Mouse (Mus musculus) midbrain, embryonic 12.5 days (tissue): ENCODE results near the gene Snx27. TPM values are rescaled to one million over a fixed set of nuclear protein-coding genes. Genes with fewer than 3 reads are reported as not detected.

ENCODE experiments used
- ATAC-seq: fragments of 200-750 bp; cut with Nextera tagmentation; 2 replicates; pipeline ENCODE4 v1.8.0; 2017; ENCODE audit warnings: low read depth, moderate TSS enrichment, moderate library complexity; ENCODE audit not compliant: low FRiP score
- H3K27ac ChIP-seq: fragments of 300-500 bp; sonication (generic); replicated peaks from 2 replicates; pipeline ENCODE4 v1.5.1; 2016; ENCODE audit warnings: mild to moderate bottlenecking
- H3K27me3 ChIP-seq: fragments of 300-500 bp; sonication (generic); 2 replicates; pipeline ENCODE4 v1.6.1; 2016; ENCODE audit warnings: mild to moderate bottlenecking
- H3K36me3 ChIP-seq: fragments of 300-500 bp; sonication (generic); 2 replicates; pipeline ENCODE4 v1.6.1; 2016
- H3K4me1 ChIP-seq: fragments of 300-500 bp; sonication (generic); 2 replicates; pipeline ENCODE4 v1.6.1; 2016
- H3K4me2 ChIP-seq: fragments of 300-500 bp; sonication (generic); replicated peaks from 2 replicates; pipeline ENCODE4 v1.6.1; 2016; ENCODE audit warnings: mild to moderate bottlenecking, moderate library complexity
- H3K4me3 ChIP-seq: fragments of 300-500 bp; sonication (generic); 2 replicates; pipeline ENCODE4 v1.5.1; 2016; ENCODE audit warnings: mild to moderate bottlenecking
- H3K9ac ChIP-seq: fragments of 300-500 bp; sonication (generic); replicated peaks from 2 replicates; pipeline ENCODE4 v1.6.1; 2016; ENCODE audit warnings: mild to moderate bottlenecking, moderate library complexity
- H3K9me3 ChIP-seq: fragments of 300-500 bp; sonication (generic); 2 replicates; pipeline ENCODE4 v1.6.1; 2016; ENCODE audit warnings: mild to moderate bottlenecking
- WGBS: fragments of 180-500 bp; shearing (Covaris S2); methylation state at CpG from one replicate; pipeline ENCODE4 v1.1.7; 2016; 5-methylcytosine and 5-hydroxymethylcytosine counted together
- polyA plus RNA-seq: library from polyadenylated mRNA; unstranded; fragments of >200 nt; fragmentation: Nextera tagmentation; extraction: Ambion mirVana; gene quantifications from 2 replicates; pipeline ENCODE4 v1.2.1, GENCODE M21; 2016

The Snx27 gene
- polyA plus RNA-seq, 1 experiment from 2014 or later = 65.6 TPM

DNA sequence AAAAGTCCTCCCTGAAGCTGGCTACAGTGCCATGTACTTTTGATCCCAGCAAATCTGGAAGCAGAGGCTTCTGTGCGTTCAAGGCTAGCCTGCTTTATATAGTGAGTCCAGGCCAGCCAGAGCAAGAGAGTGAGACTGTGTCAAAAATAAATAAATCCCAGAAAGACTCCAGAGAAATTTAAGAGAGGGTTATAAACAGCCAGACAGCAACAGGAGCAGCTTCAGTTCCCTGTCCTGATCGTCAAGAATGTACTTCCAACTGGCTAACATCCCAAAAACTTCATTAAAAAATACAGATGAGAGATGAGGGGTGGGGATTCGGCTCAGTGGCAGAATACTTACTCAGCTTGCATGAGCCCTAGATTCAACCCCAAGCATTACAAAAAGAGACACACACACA is 17.4 kb downstream of the Snx27 start:
- Histone ChIP-seq H3K27me3 (no peaks in the 10 kb centered on the region), H3K4me3 (no peak overlapping the region), H3K9me3 (no peaks in the 10 kb centered on the region), H3K27ac (no peak overlapping the region), H3K4me2 (no peak overlapping the region), H3K36me3 (peaks cover 5% of the 10 kb centered on the region; the same call in 1 of the 2 replicates), H3K9ac (no peak overlapping the region), H3K4me1 (peaks cover 7% of the 10 kb centered on the region; the same call in 1 of the 2 replicates)
- 73% methylated on average over 3 of the region's 3 CpGs for WGBS
- no peak for ATAC-seq

DNA sequence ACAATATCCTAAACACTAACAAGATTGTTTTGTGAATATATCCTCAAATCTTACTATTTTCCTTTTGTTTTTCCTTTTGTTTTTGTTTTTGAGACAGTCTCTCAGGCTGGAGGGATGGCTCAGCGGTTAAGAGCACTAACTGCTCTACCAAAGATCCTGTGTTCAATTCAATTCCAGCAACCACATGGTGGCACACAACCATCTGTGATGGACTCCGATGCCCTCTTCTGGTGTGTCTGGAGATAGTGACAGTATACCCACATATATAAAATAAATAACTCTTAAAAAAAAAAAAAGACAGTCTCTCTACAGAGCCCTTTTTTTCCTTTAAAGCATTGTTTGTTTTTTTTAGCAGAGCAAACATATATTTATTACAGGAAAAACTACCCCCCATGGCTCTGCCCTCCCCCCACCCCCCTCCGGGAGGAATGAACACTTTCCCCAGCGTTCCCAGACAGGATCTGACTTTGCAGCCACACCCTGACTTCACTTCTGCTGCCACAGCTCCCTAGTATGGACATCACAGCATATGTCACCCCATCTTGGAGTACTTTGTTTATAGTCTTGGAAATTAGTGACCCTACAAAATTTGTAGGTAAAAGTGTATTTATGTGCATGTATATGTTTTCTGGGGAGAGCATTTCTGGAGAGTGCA is 18.0 kb downstream of the Snx27 start:
- Histone ChIP-seq H3K9me3 (no peaks in the 10 kb centered on the region), H3K27me3 (no peaks in the 10 kb centered on the region)
- WGBS = 89% methylated on average over 4 of the region's 4 CpGs

DNA sequence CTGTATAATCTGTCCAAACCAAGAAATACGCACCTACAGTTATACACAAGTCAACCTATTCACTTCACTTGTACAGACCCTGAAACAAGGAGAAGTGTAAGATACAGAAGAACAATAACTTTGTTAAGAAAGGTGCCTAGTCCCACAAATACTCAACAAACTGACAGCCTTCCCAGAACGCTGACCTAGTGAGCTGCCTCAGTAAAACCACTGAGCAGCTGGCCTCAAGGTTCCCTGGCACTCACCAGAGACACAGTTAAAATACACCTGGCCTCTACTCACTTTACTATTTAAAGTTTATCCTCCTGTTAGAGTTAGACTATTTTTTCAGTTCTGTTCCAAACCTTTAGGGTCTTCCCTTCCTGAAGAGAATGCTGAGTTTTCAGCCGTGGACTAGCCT is 19.4 kb downstream of the Snx27 start:
- Histone ChIP-seq H3K9me3 (no peaks in the 10 kb centered on the region), H3K4me3 (no peak overlapping the region), H3K27ac (no peak overlapping the region), H3K4me2 (no peak overlapping the region), H3K27me3 (no peaks in the 10 kb centered on the region), H3K9ac (no peak overlapping the region), H3K36me3 (peaks cover 21% of the 10 kb centered on the region), H3K4me1 (peaks cover 7% of the 10 kb centered on the region; the same call in 1 of the 2 replicates)
- ATAC-seq = no peak
- 85% methylated on average over 3 of the region's 3 CpGs for WGBS

More for the DNA sequence above, 18.0 kb downstream of the Snx27 start:
- ATAC-seq = no peak
- Histone ChIP-seq H3K27ac (no peak overlapping the region), H3K4me3 (no peak overlapping the region), H3K4me1 (peaks cover 7% of the 10 kb centered on the region; the same call in 1 of the 2 replicates), H3K4me2 (no peak overlapping the region), H3K9ac (no peak overlapping the region), H3K36me3 (peaks cover 11% of the 10 kb centered on the region)

DNA sequence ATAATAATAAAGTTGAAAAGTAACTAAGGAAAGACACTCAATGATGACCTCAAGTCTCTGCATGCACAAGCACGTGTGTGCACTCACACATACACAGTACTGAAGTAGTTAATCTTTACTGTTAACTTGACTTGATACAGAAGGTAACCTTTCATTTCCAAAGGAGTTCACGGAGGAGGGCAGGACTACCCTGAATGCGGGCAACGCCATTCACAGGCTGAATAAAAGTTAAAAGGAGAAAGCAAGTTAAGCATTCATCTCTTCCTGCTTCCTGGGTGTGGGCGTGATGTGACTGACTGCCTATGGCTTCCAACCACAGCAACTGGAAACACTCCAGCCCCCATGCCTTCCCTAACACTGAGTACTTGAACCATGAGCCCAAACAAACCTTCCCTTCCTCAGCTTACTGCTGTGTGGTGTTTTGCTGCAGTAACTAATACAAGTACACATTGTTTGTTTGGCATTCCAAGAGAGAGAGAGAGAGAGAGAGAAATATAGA is 22.5 kb downstream of the Snx27 start:
- WGBS = 90% methylated on average over 5 of the region's 5 CpGs
- Histone ChIP-seq H3K36me3 (peaks cover 30% of the 10 kb centered on the region), H3K4me3 (no peak overlapping the region), H3K9ac (no peak overlapping the region), H3K4me1 (no peaks in the 10 kb centered on the region), H3K9me3 (no peaks in the 10 kb centered on the region), H3K27me3 (no peaks in the 10 kb centered on the region), H3K27ac (no peak overlapping the region), H3K4me2 (no peak overlapping the region)
- ATAC-seq = no peak

DNA sequence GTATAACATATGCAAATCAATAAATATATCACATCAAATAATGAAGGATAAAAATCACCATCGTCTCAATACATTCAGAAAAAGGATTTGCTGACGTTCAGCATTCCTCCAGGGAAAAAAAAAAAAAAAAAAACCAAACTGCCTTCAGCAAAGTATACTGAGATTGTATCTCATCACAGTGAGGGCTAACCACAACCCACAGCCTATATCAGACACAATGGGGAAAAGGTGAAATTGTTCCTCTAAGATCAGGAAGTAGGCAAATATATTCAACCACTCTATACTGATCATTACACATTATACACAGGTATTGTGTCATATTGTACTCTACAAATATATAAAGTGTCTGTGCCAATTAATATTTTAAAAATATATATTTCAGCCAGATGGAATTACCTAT is 33.5 kb downstream of the Snx27 start:
- Histone ChIP-seq H3K9ac (no peak overlapping the region), H3K4me2 (no peak overlapping the region), H3K4me1 (no peaks in the 10 kb centered on the region), H3K27me3 (no peaks in the 10 kb centered on the region), H3K36me3 (no peaks in the 10 kb centered on the region), H3K4me3 (no peak overlapping the region), H3K27ac (no peak overlapping the region), H3K9me3 (no peaks in the 10 kb centered on the region)
- ATAC-seq = no peak
- 92% methylated on average over 2 of the region's 2 CpGs for WGBS

DNA sequence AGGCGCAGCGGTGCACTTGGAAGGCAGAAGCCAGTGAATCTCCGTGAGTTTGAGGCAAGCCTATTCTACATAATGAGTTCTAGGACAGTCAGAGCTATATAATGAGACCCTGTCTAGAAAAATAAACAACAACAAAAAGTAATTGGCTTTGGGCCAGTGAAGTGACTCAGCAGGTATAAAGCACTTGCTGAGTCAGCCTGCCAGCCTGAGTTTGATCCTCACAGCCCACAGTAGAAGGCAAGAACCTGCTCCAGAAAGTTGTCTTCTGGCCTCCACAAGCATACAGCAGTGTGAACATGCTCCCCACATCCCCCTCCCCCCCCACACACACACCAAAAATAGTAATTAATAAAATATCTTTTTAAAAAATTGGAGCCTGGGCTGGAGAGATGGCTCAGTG is 45.3 kb downstream of the Snx27 start:
- Histone ChIP-seq H3K36me3 (no peaks in the 10 kb centered on the region), H3K9ac (no peak overlapping the region), H3K4me1 (no peaks in the 10 kb centered on the region), H3K27me3 (no peaks in the 10 kb centered on the region), H3K4me2 (no peak overlapping the region), H3K9me3 (no peaks in the 10 kb centered on the region), H3K27ac (no peak overlapping the region), H3K4me3 (no peak overlapping the region)
- no peak for ATAC-seq
- WGBS = 93% methylated on average over 3 of the region's 3 CpGs

DNA sequence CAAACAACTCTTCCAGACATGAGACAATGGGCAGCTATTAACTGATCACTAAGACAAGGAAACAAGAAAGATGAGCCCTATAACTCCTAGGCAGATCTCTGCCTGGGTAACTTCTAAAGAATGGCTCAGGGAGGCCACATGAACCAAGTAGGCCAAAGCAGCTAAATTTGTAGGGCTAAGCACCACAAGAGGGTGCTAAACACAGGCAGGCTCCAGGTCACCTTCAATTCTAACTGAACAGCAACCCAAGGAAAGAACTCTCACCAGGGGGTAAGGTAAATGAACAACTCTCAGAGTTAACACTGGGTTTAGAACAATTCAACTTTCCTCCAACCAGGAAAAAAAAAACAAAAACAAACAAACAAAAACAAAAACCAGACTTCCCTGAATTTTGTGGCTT is 48.5 kb downstream of the Snx27 start:
- no peak overlapping the region for H3K4me2 ChIP-seq
- H3K9ac ChIP-seq = no peak overlapping the region
- no peak overlapping the region for H3K27ac ChIP-seq
- ATAC-seq = no peak
- H3K9me3 ChIP-seq = no peaks in the 10 kb centered on the region
- no peaks in the 10 kb centered on the region for H3K27me3 ChIP-seq
- no peaks in the 10 kb centered on the region for H3K4me1 ChIP-seq
- no peak overlapping the region for H3K4me3 ChIP-seq
- peaks cover 8% of the 10 kb centered on the region; the same call in 1 of the 2 replicates for H3K36me3 ChIP-seq

DNA sequence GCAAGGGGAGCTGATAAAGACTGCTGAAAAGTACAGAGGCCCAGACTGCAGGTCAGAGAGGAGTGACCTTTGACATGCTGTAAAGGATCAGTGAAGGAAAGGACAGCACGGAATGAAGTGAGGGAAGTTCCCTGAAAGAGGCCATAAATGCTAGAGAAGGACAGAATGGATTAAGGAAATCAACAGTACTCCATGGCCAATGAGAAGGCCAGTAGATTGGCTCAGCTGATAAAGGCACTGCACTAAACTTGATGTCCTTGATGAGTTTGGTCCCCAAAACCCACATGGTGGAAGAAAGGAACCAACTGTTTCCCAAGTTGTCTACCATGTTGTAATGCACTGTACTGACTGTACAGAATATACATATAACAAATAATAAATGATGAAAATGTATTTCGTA is 55.8 kb downstream of the Snx27 start:
- H3K27ac ChIP-seq = no peak overlapping the region
- H3K36me3 ChIP-seq = peaks cover 21% of the 10 kb centered on the region
- H3K4me1 ChIP-seq = no peaks in the 10 kb centered on the region
- no peaks in the 10 kb centered on the region for H3K9me3 ChIP-seq
- 66% methylated on average over 2 of the region's 2 CpGs for WGBS
- no peak overlapping the region for H3K9ac ChIP-seq
- no peaks in the 10 kb centered on the region for H3K27me3 ChIP-seq
- ATAC-seq = no peak
- no peak overlapping the region for H3K4me2 ChIP-seq
- H3K4me3 ChIP-seq = no peak overlapping the region

DNA sequence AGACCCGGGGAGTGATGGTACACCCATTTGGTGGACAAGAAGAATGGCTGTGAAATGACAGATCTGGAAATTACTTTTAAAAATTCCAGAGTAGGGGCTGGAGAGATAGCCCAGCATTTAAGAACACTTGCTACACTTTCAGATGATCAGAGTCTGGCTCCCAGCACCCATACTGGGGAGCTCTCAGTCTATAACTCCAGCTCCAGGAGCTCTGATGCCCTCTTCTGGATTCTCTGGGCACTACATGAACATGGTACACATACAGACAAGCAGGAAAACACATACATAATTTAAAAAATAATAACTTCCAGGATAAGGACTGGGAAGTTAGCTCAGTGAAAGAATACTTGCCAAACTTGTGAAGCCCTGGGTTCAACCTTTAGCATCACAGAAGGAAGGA is 75.9 kb downstream of the Snx27 start:
- Histone ChIP-seq H3K9me3 (no peaks in the 10 kb centered on the region), H3K27ac (no peak overlapping the region), H3K9ac (no peak overlapping the region), H3K4me1 (no peaks in the 10 kb centered on the region), H3K4me2 (no peak overlapping the region), H3K36me3 (peaks cover 38% of the 10 kb centered on the region), H3K4me3 (no peak overlapping the region), H3K27me3 (no peaks in the 10 kb centered on the region)
- WGBS = 100% methylated on average over 1 of the region's 1 CpGs
- ATAC-seq = no peak

DNA sequence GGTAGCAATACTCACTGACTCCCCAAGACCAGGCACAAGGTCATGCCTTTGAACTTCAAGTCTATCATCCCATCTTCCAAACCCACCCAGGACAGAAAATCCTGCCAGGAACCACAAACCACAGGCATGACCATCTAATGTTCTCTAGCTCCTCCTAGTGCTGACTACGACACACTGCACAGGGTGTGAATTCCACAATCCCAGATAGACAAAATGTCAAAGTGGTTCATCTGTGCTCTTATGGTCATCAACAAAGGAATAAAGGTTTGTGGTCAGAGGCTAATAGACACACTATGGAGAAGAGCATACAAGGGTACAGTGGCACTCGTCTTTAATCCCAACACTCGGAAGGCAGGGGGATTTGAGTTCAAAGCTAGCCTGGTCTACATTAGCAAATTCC is 80.3 kb downstream of the Snx27 start:
- no peak overlapping the region for H3K4me3 ChIP-seq
- no peak overlapping the region for H3K9ac ChIP-seq
- 73% methylated on average over 3 of the region's 3 CpGs for WGBS
- H3K27ac ChIP-seq = no peak overlapping the region
- H3K4me2 ChIP-seq = no peak overlapping the region
- H3K27me3 ChIP-seq = no peaks in the 10 kb centered on the region
- H3K36me3 ChIP-seq = peaks cover 27% of the 10 kb centered on the region
- H3K4me1 ChIP-seq = no peaks in the 10 kb centered on the region
- ATAC-seq = peak; percentile 34; the same call in 1 of the 2 replicates
- H3K9me3 ChIP-seq = no peaks in the 10 kb centered on the region

DNA sequence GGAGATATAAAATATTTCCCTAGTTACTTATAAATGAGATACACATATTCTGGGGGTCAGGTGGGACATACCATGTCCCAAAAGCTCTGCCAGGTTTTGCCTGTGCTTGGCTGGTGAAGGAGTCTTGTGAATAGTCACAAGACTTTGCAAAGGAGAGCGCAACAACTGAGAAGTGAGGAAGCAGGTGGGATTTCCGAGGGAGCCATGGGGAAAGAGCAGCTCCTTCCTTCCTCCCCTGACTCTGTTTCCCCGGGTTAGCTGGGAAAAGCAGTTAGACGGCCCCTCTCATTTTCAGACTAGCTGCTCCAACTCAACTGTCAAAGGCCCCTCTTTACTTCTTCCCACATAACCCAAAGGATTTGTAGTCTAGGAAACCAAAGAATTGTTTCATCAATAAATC is 85.4 kb downstream of the Snx27 start:
- H3K4me3 ChIP-seq = no peak overlapping the region
- no peak overlapping the region for H3K9ac ChIP-seq
- H3K36me3 ChIP-seq = peaks cover 24% of the 10 kb centered on the region; the same call in 1 of the 2 replicates
- H3K4me1 ChIP-seq = no peaks in the 10 kb centered on the region
- H3K27me3 ChIP-seq = no peaks in the 10 kb centered on the region
- H3K9me3 ChIP-seq = no peaks in the 10 kb centered on the region
- no peak overlapping the region for H3K4me2 ChIP-seq
- no peak for ATAC-seq
- H3K27ac ChIP-seq = no peak overlapping the region
- 86% methylated on average over 4 of the region's 4 CpGs for WGBS

DNA sequence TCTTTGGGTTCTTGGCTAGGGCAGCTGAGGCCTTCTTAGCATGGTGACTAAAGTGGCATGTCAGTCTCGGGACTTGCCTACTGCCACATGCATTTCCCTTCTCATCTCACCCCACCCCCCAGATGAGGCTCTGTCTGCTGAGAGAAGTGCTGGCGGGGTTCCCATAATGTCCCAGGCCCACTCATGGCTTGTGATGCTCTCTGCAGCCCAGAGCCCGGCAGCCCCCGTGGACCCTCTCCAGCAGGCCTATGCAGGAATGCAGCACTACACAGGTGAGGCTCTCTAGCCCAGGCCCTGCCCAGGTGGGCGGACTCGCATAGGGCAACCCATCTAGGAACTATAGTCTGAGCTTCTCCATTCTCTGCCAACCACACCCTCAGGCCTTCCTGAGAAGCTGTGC is 94.9 kb downstream of the Snx27 start:
- Histone ChIP-seq H3K9ac (no peak overlapping the region), H3K27ac (0 out of 2 replicates have a peak overlapping the region, but pooled peaks have one; percentile 32), H3K27me3 (no peaks in the 10 kb centered on the region), H3K9me3 (no peaks in the 10 kb centered on the region), H3K4me3 (no peak overlapping the region), H3K36me3 (peaks cover 66% of the 10 kb centered on the region), H3K4me1 (peaks cover 78% of the 10 kb centered on the region), H3K4me2 (no peak overlapping the region)
- ATAC-seq = no peak
- 87% methylated on average over 6 of the region's 6 CpGs for WGBS

DNA sequence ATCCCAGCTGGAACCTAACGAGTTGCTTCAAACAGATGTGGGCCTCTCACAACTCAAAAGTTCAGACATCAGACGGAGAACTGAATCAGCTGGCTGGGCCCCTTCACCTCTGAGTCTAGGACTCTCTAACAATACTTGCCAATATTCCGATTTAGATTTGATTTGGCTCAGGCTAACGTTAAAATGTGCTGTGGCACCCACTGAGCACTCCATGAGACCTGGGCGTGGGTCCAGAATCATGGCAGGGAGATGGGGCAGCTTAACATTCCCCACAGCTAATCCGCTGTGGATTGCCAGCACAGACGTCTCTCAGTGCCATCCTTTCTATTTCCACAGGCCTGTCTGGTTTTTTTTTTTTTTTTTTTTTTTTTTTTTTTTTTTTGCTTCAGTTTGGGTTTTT is 96.6 kb downstream of the Snx27 start:
- peaks cover 70% of the 10 kb centered on the region for H3K36me3 ChIP-seq
- no peak overlapping the region for H3K4me2 ChIP-seq
- H3K9ac ChIP-seq = no peak overlapping the region
- no peaks in the 10 kb centered on the region for H3K9me3 ChIP-seq
- no peak for ATAC-seq
- H3K4me1 ChIP-seq = peaks cover 85% of the 10 kb centered on the region
- H3K27me3 ChIP-seq = no peaks in the 10 kb centered on the region
- peak overlapping the region; percentile 92; the same call in 1 of the 2 replicates for H3K27ac ChIP-seq
- WGBS = 59% methylated on average over 7 of the region's 7 CpGs
- no peak overlapping the region for H3K4me3 ChIP-seq
